Mouse (Mus musculus): ENCODE measurements at regions not wholly inside any gene's neighbourhood (a gene's known extent, or its start where the extent isn't known, plus 50 kb on each side); places are given as distances from the start of the nearest gene placed in this dataset.

DNA sequence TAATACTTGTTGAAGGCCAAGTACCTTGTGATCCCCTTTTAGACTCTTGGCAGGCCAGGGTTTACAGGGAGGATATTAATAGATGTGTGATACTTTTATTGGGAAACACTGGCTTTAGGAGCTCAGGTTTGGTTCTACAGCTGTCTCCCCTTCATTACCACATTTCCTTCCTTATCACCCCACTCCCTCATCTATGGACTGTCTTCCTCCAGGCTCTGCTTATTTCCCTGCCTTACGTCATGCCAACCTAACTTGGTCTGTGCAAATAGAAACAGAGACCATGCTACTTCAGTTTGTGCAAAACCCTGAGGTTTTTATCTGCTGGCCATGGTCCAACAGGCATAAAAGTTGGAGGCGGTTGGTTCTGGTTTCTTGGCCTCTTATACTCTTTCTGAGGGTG, 395.7 kb upstream of the Adgrl2 start:
- no peak for TF ChIP-seq CTCF (IDR thresholded peaks at IDR 0.05)
- no peak for TF ChIP-seq EP300 (IDR thresholded peaks at IDR 0.05)

Measured in lung, postnatal 0 days (tissue).